Mouse (Mus musculus): ENCODE measurements at regions not wholly inside any gene's neighbourhood (a gene's known extent, or its start where the extent isn't known, plus 50 kb on each side); places are given as distances from the start of the nearest gene placed in this dataset.

DNA sequence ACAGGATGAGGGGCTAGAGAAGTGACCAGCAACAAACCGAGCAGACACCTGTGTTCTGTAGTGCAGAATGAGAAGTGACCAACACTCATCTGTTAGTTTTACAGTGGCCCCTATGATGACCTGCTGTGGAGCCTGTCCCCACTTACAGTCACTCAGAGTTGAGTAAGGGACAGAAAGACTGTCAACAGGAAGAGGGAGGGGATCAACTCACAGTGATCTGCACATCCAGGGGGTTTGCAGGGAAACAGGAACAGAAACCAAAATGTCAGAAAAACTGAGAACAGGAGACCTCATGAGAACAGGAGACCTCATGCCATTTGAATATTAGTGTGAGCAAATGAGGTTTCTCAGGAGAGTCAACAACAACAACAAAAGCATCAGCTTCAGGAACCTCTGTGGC is 53.8 kb upstream of the Tab2 start:
- Histone ChIP-seq H3K4me1 (ENCODE audit: control insufficient read depth, insufficient read depth, insufficient read length, low read length) (no peaks in the 10 kb centered on the region), H3K4me3 (ENCODE audit: low read depth, low read length) (no peak overlapping the region), H3K27me3 (ENCODE audit: control insufficient read depth, insufficient read depth, low read length) (no peaks in the 10 kb centered on the region), H3K36me3 (ENCODE audit: control insufficient read depth, insufficient read depth, low read length) (no peaks in the 10 kb centered on the region), H3K27ac (ENCODE audit: insufficient read depth, low read depth, low read length) (no peak overlapping the region)
- no peak for TF ChIP-seq POLR2A (IDR thresholded peaks at IDR 0.05; ENCODE audit: low read depth, low read length)
- TF ChIP-seq CTCF (IDR thresholded peaks at IDR 0.05; ENCODE audit: extremely low read depth, insufficient read length, insufficient replicate concordance, low read depth, low read length), result no peak
- 84% methylated on average over 1 of the region's 1 CpGs for WGBS

- no peak for TF ChIP-seq CTCF (IDR thresholded peaks at IDR 0.05; ENCODE audit: extremely low read depth, insufficient read length, insufficient replicate concordance, low read depth, low read length)
- no peak for TF ChIP-seq POLR2A (IDR thresholded peaks at IDR 0.05; ENCODE audit: low read depth, low read length)
- no peaks in the 10 kb centered on the region for H3K27me3 ChIP-seq (ENCODE audit: control insufficient read depth, insufficient read depth, low read length)
- H3K4me1 ChIP-seq (ENCODE audit: control insufficient read depth, insufficient read depth, insufficient read length, low read length), result no peaks in the 10 kb centered on the region
- no peaks in the 10 kb centered on the region for H3K36me3 ChIP-seq (ENCODE audit: control insufficient read depth, insufficient read depth, low read length)
- 35% methylated on average over 3 of the region's 3 CpGs for WGBS
- no peak overlapping the region for H3K27ac ChIP-seq (ENCODE audit: insufficient read depth, low read depth, low read length)
- no peak overlapping the region for H3K4me3 ChIP-seq (ENCODE audit: low read depth, low read length)
These were observed 51.9 kb upstream of the Tab2 start for GRCm38 (mm10) chr10:8007990-8008368.

- H3K4me1 ChIP-seq (ENCODE audit: control insufficient read depth, insufficient read depth, insufficient read length, low read length), result no peaks in the 10 kb centered on the region
- TF ChIP-seq POLR2A (IDR thresholded peaks at IDR 0.05; ENCODE audit: low read depth, low read length) (no peak), CTCF (IDR thresholded peaks at IDR 0.05; ENCODE audit: extremely low read depth, insufficient read length, insufficient replicate concordance, low read depth, low read length) (no peak)
- no peaks in the 10 kb centered on the region for H3K36me3 ChIP-seq (ENCODE audit: control insufficient read depth, insufficient read depth, low read length)
- WGBS, result 72% methylated on average over 5 of the region's 5 CpGs
- H3K27ac ChIP-seq (ENCODE audit: insufficient read depth, low read depth, low read length), result no peak overlapping the region
- no peak overlapping the region for H3K4me3 ChIP-seq (ENCODE audit: low read depth, low read length)
- no peaks in the 10 kb centered on the region for H3K27me3 ChIP-seq (ENCODE audit: control insufficient read depth, insufficient read depth, low read length)
These were observed 51.4 kb upstream of the Tab2 start for GRCm38 (mm10) chr10:8007286-8007989.
